Mouse (Mus musculus): ENCODE data around the gene Pou4f1. TPM values are rescaled to one million over a fixed set of nuclear protein-coding genes. Genes with fewer than 3 reads are reported as not detected.
"Not testable (repeated sequence)": the region's sequence is repeated elsewhere in the genome, so short reads cannot be mapped to it uniquely, and the experiment has no call there.

The Pou4f1 gene
- 1.6 and 2.9 TPM in 2 replicates for total RNA-seq (2012; rRNA removed)

DNA sequence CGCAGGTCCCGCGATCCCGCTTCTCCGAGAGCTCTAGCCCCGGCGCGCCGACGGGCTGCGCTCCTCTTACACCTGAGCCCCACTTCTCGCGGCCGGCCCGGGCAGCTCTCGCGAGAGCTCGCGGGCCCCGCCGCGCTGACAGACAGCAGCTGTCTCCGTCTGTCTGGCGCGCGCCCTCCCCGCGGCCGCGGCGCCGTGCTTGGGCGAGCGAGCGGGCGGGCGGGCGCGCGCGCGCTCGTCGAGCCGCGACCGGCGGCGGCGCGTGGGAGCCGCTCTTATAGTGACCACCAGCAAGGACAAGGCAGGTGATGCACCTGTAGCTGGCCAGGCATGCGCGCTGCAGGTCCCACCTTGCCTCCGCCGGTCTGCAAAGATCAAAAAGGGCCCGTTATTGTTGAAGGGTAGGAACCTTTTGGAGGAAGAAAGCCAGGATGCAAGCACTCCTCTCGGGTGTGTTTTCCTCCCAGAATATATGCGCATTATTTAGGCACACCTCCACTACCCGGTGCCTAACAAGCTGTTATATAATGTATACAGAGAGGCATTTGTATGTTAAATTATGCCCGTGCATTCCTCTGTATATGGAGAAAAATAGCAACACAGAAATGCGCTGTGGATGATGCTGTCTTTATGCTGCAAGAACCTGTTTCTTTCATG is at the start of gene Pou4f1:
Gene Pou4f1, minus strand, starts transcription at position 34 of the 657 bp plus-strand sequence.
- TF ChIP-seq ZNF384 (IDR thresholded peaks at IDR 0.05; ENCODE audit: low read depth, low read length) (no peak), MAFK (IDR thresholded peaks at IDR 0.05; ENCODE audit: insufficient read depth, low read depth, low read length) (no peak), ZC3H11A (IDR thresholded peaks at IDR 0.05; ENCODE audit: borderline replicate concordance, low read depth, low read length) (no peak), CHD2 (IDR thresholded peaks at IDR 0.05; ENCODE audit: low read depth, low read length) (peak; percentile 82; the same call in 1 of the 2 replicates)
- Histone ChIP-seq H3K9ac (ENCODE audit: insufficient read depth, low read depth, low read length, poor library complexity, severe bottlenecking) (peak within 1 kb of the TSS; percentile 79), H3K4me1 (ENCODE audit: control insufficient read depth in 2 of 2, insufficient read depth in 2 of 2, low read length in 2 of 2, poor library complexity in 1 of 2) (peaks cover 0 to 8% of the 10 kb centered on the region in 2 experiments; a peak in 1 of 4 replicates), H3K9me3 (ENCODE audit: control insufficient read depth, insufficient read depth, low read depth, low read length) (no peaks in the 10 kb centered on the region), H3K4me3 (ENCODE audit: insufficient read depth in 1 of 2, low read depth in 1 of 2, low read length in 2 of 2, poor library complexity in 1 of 2, severe bottlenecking in 1 of 2) (peak within 1 kb of the TSS; percentile 69 to 79), H3K36me3 (ENCODE audit: control insufficient read depth, insufficient read depth, low read length, poor library complexity, severe bottlenecking) (no peaks in the 10 kb centered on the region; the same call in 1 of the 2 replicates), H3K27ac (ENCODE audit: insufficient read depth, low read depth, low read length, poor library complexity, severe bottlenecking) (no peak within 1 kb of the TSS)
- DNase-seq (ENCODE audit: low read depth, low spot score), result no peak
- in situ Hi-C loops (cut with MboI; ENCODE audit: low sequenced_read_pairs in 2 of 2, unreplicated experiment in 2 of 2), result no loop called here

DNA sequence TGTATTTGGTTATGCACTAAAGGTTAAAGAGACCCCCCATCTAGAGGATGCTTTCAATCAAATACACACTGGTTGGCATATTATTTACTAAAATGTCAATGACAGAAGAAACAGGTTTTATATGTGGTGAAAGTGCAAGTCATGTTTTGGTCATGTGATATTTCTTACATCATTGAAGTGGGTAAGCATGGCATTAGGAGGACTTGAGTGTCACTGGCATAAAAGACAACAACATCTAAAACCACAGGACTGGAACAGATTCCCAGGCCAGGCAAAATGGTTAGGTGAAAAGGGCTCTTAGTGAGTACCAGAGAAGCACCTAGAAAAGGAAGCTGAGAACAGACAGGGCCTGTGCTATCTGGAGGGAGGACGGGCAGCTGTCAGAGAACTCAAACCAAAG is 43.9 kb upstream of the Pou4f1 start:
- in situ Hi-C loops (cut with MboI; ENCODE audit: low sequenced_read_pairs in 2 of 2, unreplicated experiment in 2 of 2), result no loop called here
- no peak overlapping the region for H3K27ac ChIP-seq (ENCODE audit: insufficient read depth, low read depth, low read length, poor library complexity, severe bottlenecking)

DNA sequence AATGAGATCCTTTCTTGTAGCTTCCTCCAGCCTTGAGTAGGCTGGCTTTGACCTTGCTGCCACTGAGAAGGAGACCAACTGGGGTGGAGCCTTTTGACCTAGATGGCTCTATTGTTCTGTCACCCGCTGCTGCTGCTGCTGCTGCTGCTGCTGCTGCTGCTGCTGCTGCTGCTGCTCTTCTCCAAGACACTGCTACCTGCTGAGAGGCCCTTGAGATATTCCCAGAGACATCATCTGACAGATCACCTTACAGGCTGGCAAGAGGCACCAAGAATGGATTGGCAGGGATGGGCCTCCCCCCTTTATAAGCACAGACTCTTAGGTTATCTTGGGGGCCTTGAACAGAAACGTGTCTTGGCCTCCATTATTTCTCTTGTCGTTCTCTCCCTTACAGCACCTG is 35.0 kb upstream of the Pou4f1 start:
- H3K27ac ChIP-seq (ENCODE audit: insufficient read depth, low read depth, low read length, poor library complexity, severe bottlenecking); H3K9ac ChIP-seq (ENCODE audit: insufficient read depth, low read depth, low read length, poor library complexity, severe bottlenecking); H3K36me3 ChIP-seq (ENCODE audit: control insufficient read depth, insufficient read depth, low read length, poor library complexity, severe bottlenecking); H3K4me1 ChIP-seq (ENCODE audit: control insufficient read depth in 2 of 2, insufficient read depth in 2 of 2, low read length in 2 of 2, poor library complexity in 1 of 2); in situ Hi-C loops (cut with MboI; ENCODE audit: low sequenced_read_pairs in 2 of 2, unreplicated experiment in 2 of 2); H3K4me3 ChIP-seq (ENCODE audit: insufficient read depth in 1 of 2, low read depth in 1 of 2, low read length in 2 of 2, poor library complexity in 1 of 2, severe bottlenecking in 1 of 2); H3K9me3 ChIP-seq (ENCODE audit: control insufficient read depth, insufficient read depth, low read depth, low read length): not testable (repeated sequence)
- DNase-seq (ENCODE audit: low read depth, low spot score), result peak; percentile 29

More for the DNA sequence above, 43.9 kb upstream of the Pou4f1 start:
- H3K4me1 ChIP-seq (ENCODE audit: control insufficient read depth in 2 of 2, insufficient read depth in 2 of 2, low read length in 2 of 2, poor library complexity in 1 of 2), result no peaks in the 10 kb centered on the region
- DNase-seq (ENCODE audit: low read depth, low spot score), result no peak
- H3K36me3 ChIP-seq (ENCODE audit: control insufficient read depth, insufficient read depth, low read length, poor library complexity, severe bottlenecking), result no peaks in the 10 kb centered on the region
- no peak overlapping the region for H3K9ac ChIP-seq (ENCODE audit: insufficient read depth, low read depth, low read length, poor library complexity, severe bottlenecking)
- no peaks in the 10 kb centered on the region for H3K9me3 ChIP-seq (ENCODE audit: control insufficient read depth, insufficient read depth, low read depth, low read length)
- no peak for TF ChIP-seq ZC3H11A (IDR thresholded peaks at IDR 0.05; ENCODE audit: borderline replicate concordance, low read depth, low read length)
- TF ChIP-seq HCFC1 (IDR thresholded peaks at IDR 0.05; ENCODE audit: borderline replicate concordance, insufficient read depth, low read length), result no peak
- no peak for TF ChIP-seq CHD2 (IDR thresholded peaks at IDR 0.05; ENCODE audit: low read depth, low read length)
- TF ChIP-seq ZNF384 (IDR thresholded peaks at IDR 0.05; ENCODE audit: low read depth, low read length), result no peak
- no peak for TF ChIP-seq MAFK (IDR thresholded peaks at IDR 0.05; ENCODE audit: insufficient read depth, low read depth, low read length)
- no peak overlapping the region for H3K4me3 ChIP-seq (ENCODE audit: insufficient read depth in 1 of 2, low read depth in 1 of 2, low read length in 2 of 2, poor library complexity in 1 of 2, severe bottlenecking in 1 of 2)

GRCm38 (mm10) chr14:104479751-104480150 is 12.0 kb upstream of the Pou4f1 start:
- in situ Hi-C loops (cut with MboI; ENCODE audit: low sequenced_read_pairs in 2 of 2, unreplicated experiment in 2 of 2), result no loop called here
- H3K4me1 ChIP-seq (ENCODE audit: control insufficient read depth in 2 of 2, insufficient read depth in 2 of 2, low read length in 2 of 2, poor library complexity in 1 of 2), result no peaks in the 10 kb centered on the region
- DNase-seq (ENCODE audit: low read depth, low spot score), result no peak
- H3K27ac ChIP-seq (ENCODE audit: insufficient read depth, low read depth, low read length, poor library complexity, severe bottlenecking), result no peak overlapping the region
- TF ChIP-seq CHD2 (IDR thresholded peaks at IDR 0.05; ENCODE audit: low read depth, low read length) (no peak), HCFC1 (IDR thresholded peaks at IDR 0.05; ENCODE audit: borderline replicate concordance, insufficient read depth, low read length) (no peak)
- no peaks in the 10 kb centered on the region for H3K9me3 ChIP-seq (ENCODE audit: control insufficient read depth, insufficient read depth, low read depth, low read length)
- H3K36me3 ChIP-seq (ENCODE audit: control insufficient read depth, insufficient read depth, low read length, poor library complexity, severe bottlenecking), result no peaks in the 10 kb centered on the region
- H3K9ac ChIP-seq (ENCODE audit: insufficient read depth, low read depth, low read length, poor library complexity, severe bottlenecking), result no peak overlapping the region
- no peak overlapping the region for H3K4me3 ChIP-seq (ENCODE audit: insufficient read depth in 1 of 2, low read depth in 1 of 2, low read length in 2 of 2, poor library complexity in 1 of 2, severe bottlenecking in 1 of 2)

GRCm38 (mm10) chr14:104478593-104478992 is 10.8 kb upstream of the Pou4f1 start:
- Histone ChIP-seq H3K4me1 (ENCODE audit: control insufficient read depth in 2 of 2, insufficient read depth in 2 of 2, low read length in 2 of 2, poor library complexity in 1 of 2) (no peaks in the 10 kb centered on the region), H3K9ac (ENCODE audit: insufficient read depth, low read depth, low read length, poor library complexity, severe bottlenecking) (no peak overlapping the region), H3K27ac (ENCODE audit: insufficient read depth, low read depth, low read length, poor library complexity, severe bottlenecking) (no peak overlapping the region), H3K36me3 (ENCODE audit: control insufficient read depth, insufficient read depth, low read length, poor library complexity, severe bottlenecking) (no peaks in the 10 kb centered on the region), H3K9me3 (ENCODE audit: control insufficient read depth, insufficient read depth, low read depth, low read length) (no peaks in the 10 kb centered on the region), H3K4me3 (ENCODE audit: insufficient read depth in 1 of 2, low read depth in 1 of 2, low read length in 2 of 2, poor library complexity in 1 of 2, severe bottlenecking in 1 of 2) (no peak overlapping the region)
- DNase-seq (ENCODE audit: low read depth, low spot score), result no peak
- in situ Hi-C loops (cut with MboI; ENCODE audit: low sequenced_read_pairs in 2 of 2, unreplicated experiment in 2 of 2), result no loop called here
- TF ChIP-seq ZC3H11A (IDR thresholded peaks at IDR 0.05; ENCODE audit: borderline replicate concordance, low read depth, low read length) (no peak), MAFK (IDR thresholded peaks at IDR 0.05; ENCODE audit: insufficient read depth, low read depth, low read length) (no peak), ZNF384 (IDR thresholded peaks at IDR 0.05; ENCODE audit: low read depth, low read length) (no peak), HCFC1 (IDR thresholded peaks at IDR 0.05; ENCODE audit: borderline replicate concordance, insufficient read depth, low read length) (no peak), CHD2 (IDR thresholded peaks at IDR 0.05; ENCODE audit: low read depth, low read length) (no peak)
